Mouse (Mus musculus): ENCODE results near the gene Calu.
"Not testable (repeated sequence)": the region's sequence is repeated elsewhere in the genome, so short reads cannot be mapped to it uniquely, and the experiment has no call there.

The Calu gene

GRCm38 (mm10) chr6:29363129-29363515 is 15.3 kb downstream of the Calu start:
- no peak for DNase-seq (ENCODE audit: low spot score)

DNA sequence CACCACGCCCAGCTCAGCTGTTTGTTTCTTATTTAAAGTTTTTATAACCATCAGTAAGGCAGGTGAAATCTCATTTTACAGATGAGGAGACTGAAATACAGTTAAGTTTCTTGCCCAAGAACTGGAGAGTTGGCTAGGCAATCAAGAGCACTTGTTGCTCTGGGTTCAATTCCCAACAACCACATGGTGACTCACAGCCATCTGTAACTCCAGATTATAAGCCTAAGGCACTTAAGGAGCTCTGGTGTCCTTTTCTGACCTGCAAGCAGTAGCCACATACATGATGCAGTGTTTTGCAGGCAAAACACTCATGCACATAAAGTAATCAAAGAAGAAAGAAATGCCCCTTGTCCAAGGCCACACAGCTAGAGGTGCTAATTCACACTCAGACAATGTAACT is 17.4 kb downstream of the Calu start:
- DNase-seq (ENCODE audit: low spot score): no peak

DNA sequence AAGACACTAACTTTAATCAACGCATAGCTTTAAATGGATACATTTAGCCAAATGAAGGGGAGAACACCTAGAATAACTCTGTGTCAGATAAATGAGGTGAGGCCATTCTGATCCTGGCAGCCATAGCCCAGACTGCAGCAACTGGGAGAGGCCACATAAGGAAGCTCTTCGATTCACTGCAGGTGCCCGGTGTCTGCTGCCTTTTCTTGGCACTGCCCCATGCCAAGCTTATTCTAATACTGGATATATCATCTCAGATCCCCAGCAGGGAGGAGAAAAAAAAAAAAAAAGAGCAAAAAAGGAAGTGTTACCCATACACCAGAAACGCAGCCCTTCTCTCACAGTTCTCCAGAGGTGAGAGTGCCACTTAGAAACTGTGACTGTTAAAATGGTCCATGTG is 29.5 kb downstream of the Calu start:
- no peak for DNase-seq (ENCODE audit: low spot score)

- DNase-seq (ENCODE audit: low spot score): no peak
Observed at GRCm38 (mm10) chr6:29378678-29379077, 30.8 kb downstream of the Calu start.

DNA sequence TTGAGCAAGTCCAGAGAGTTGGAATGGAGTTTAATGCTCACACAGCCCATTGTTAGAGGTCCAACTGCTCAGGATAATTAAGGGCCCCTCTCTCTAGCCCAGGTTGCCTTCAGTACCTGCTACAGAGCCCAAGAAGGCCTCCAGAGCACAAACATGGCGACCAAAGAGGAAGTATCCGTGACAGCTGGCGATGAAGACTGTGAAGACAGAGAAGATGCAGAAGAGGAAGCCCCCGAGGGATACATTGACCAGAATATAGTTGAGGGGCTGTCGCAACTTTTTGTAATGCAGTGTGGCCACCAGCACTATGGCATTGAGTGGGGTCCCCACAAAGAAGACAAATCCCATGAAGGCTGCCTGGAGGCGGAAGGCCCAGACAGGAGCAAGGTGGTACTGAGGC is 32.1 kb downstream of the Calu start:
- no peak for DNase-seq (ENCODE audit: low spot score)

DNA sequence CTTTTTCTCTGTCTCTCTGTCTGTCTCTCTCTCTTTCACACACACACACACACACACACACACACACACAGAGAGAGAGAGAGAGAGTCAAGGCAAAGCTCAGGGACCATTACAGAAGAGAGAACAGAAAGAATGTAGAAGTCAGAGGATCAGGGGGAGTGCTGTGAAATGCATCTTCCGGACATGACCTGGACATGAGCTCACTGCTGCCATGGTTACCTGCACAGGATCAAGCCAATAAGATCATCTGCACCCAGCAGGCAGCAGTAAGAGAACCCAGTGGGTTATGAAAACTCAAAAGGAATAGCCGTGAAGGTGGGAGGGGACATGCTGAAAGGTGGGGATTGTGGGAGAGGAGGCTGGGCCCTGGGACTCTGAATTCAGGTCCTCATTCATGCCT is 34.6 kb downstream of the Calu start:
- DNase-seq (ENCODE audit: low spot score): no peak

DNA sequence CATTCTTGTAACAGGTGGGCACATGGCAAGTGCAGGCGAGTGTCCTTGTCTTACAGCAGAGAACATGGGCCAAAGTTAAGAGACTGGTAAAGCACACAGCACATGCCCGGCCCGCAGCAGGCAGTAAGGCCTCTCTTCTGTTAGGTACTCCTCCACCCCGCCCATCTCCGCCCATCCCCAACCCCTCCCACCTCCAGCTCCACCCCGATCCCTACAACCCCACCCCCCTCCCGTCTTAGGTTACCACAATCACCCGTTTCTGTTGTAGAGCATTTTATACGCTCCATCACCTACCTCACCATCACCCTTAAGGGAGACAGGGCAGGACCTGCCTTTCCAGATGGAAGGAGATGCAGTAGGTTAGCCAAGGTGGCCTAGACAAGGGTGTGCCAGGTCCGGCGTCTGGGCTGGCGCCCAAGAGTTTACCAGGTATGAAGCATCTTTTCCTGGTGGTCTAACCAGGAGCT is 40.2 kb downstream of the Calu start, which contains the start of gene Opn1sw:
Gene Opn1sw, minus strand, starts transcription at position 417 of the 467 bp plus-strand sequence.
- DNase-seq (ENCODE audit: low spot score): no peak

DNA sequence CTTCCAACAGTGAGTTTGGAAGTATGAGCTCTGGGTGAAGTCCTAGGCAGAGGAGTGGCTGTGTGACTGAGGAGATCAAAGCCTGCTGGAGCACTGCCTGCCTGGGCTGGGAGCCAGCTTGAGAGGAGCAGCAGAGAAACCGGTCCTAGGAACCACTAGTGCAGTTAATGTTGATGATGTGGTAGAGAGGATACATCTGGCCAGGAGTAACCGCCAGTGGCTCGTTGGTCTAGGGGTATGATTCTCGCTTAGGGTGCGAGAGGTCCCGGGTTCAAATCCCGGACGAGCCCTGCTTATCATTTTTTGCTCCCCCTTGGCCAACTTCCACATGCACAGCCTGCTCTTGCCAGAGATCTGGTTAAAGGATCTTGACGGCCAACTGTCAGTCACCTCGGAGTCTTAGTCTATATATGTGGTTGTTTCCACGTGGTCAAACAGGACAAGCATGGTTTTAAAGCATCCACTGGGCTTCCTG is 40.8 kb downstream of the Calu start:
- peak; percentile 82 for DNase-seq (ENCODE audit: low spot score)

- no peak for DNase-seq (ENCODE audit: low spot score)
Observed at GRCm38 (mm10) chr6:29389425-29389824, 41.6 kb downstream of the Calu start.

DNA sequence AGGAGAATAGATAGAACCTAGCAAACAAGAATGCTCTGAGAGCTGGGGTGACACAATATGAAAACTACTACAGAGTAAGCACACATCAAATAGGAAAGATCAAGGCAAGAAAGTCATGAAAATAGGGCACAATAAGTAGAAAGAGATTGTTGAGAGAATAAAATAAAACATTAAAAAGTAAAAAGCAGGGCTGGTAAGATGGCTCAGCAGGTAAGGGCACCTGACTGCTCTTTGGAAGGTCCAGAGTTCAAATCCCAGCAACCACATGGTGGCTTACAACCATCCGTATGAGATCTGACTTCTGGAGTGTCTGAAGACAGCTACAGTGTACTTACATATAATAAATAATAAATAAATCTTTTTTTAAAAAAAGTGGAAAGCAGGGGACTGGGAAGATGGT is 42.6 kb downstream of the Calu start:
- not testable (repeated sequence) for DNase-seq (ENCODE audit: low spot score)

DNA sequence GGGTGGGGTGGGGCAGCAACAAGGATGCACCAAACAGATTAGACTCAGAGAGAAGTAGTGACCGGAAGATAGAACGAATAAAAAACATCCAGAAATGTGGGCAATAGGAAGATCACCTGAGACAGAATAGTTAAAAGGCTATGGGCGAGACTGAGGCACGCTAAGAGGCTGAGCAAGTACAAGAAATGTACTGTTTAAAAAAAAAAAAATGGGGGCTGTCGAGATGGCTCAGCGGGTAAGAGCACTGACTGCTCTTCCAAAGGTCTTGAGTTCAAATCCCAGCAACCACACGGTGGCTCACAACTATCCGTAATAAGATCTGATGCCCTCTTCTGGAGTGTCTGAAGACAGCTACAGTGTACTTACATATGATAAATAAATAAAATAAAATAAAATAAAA is 43.4 kb downstream of the Calu start:
- DNase-seq (ENCODE audit: low spot score): not testable (repeated sequence)

GRCm38 (mm10) chr6:29391802-29392201 is 43.9 kb downstream of the Calu start:
- DNase-seq (ENCODE audit: low spot score): no peak

- DNase-seq (ENCODE audit: low spot score): no peak
Observed at GRCm38 (mm10) chr6:29394286-29394685, 46.4 kb downstream of the Calu start.

- peak; percentile 65 for DNase-seq (ENCODE audit: low spot score)
Observed at GRCm38 (mm10) chr6:29395910-29396713, 48.2 kb downstream of the Calu start, which contains the start of gene Ccdc136. Gene Ccdc136 (plus strand): TSS chr6:29396309.

- no peak for DNase-seq (ENCODE audit: low spot score)
Observed at GRCm38 (mm10) chr6:29396714-29397540, 49.1 kb downstream of the Calu start.

GRCm38 (mm10) chr6:29397575-29397974 is 49.7 kb downstream of the Calu start:
- no peak for DNase-seq (ENCODE audit: low spot score)

GRCm38 (mm10) chr6:29399851-29400250 is 52.0 kb downstream of the Calu start:
- DNase-seq (ENCODE audit: low spot score): no peak

DNA sequence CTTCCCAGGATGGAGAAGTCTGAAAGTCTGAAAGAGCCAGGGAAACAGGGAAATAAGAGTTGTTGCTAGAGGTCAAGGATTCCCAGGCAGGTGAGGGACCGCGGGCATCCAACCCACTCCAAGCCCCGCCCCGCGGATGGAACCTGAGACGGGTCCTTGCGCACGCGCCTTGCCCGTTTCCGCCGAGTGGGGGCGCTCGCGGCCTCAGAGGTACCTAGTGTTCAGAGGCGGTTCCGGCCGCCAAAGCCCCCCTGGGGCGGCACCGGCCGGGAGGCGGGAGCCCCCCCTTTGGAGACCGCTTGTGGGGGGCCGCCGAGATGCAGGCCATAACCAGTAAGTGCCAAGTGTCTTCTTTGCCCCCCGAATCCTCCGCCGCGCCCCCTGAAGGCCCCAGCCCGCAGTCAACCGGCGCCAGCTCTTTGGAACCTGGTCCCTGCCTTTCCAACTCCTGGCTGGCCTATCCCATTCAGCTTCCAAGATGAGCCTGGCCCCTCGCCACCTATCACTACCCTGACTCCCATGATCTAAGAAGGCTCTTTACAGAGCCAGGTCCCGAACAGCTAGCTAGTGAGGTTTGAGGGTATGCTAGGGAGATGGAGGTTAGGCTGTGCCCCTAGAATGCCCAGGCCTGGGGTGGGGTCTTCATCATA is 54.9 kb downstream of the Calu start:
- no peak for DNase-seq (ENCODE audit: low spot score)

GRCm38 (mm10) chr6:29406412-29406811 is 58.5 kb downstream of the Calu start:
- no peak for DNase-seq (ENCODE audit: low spot score)

DNA sequence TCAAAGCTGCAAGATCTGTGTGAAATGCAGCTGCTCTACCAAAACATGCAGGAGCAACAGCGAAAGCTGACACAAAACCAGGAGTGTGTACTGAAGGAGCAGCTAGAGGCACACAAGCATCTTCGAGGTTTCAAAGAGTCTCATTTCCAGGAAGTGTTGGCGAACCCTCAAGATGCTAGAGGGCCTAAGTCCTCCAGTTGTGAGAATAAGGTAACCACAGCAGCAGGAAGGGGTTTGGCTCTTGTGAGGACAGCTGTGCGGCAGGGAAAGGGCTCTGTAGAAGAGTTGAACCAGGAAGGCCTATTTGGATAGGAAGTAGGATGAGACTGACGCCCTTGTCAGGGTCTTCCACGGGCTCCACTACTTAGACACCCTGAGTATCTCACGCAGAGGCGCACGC is 67.6 kb downstream of the Calu start:
- no peak for DNase-seq (ENCODE audit: low spot score)

GRCm38 (mm10) chr6:29420596-29420995 is 72.7 kb downstream of the Calu start:
- DNase-seq (ENCODE audit: low spot score): no peak

DNA sequence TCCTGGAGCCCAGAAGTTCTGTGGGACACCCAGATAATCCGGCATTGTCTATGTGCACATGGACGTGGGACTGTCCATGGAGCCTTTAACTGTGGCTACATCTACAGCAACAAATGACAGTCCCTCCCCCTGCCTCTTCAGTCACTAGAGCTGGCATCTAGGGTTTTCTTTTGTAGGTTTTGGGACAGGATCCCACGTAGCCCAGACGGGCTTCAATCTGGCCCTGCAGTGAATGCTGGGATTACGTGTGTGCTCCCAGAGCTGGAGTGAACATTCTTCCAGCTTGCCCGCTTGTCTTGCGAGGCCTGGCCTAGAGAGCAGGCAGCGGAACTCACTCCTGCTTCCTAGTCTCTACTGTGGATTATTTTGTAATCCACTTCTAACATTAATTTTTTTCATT is 77.2 kb downstream of the Calu start:
- no peak for DNase-seq (ENCODE audit: low spot score)
